Mouse (Mus musculus): ENCODE data around the gene Timm29.

Timm29 gene

GRCm38 (mm10) chr9:21616232-21616781 is 23.8 kb downstream of the Timm29 start:
- DNase-seq (ENCODE audit: low spot score): peak; percentile 93

GRCm38 (mm10) chr9:21617066-21617465 is 24.5 kb downstream of the Timm29 start:
- no peak for DNase-seq (ENCODE audit: low spot score)

GRCm38 (mm10) chr9:21620229-21620628 is 27.7 kb downstream of the Timm29 start:
- DNase-seq (ENCODE audit: low spot score): no peak

- DNase-seq (ENCODE audit: low spot score): no peak
Observed at GRCm38 (mm10) chr9:21622676-21623075, 30.2 kb downstream of the Timm29 start.

- no peak for DNase-seq (ENCODE audit: low spot score)
Observed at GRCm38 (mm10) chr9:21625342-21626339, 33.1 kb downstream of the Timm29 start.

GRCm38 (mm10) chr9:21626571-21626970 is 34.0 kb downstream of the Timm29 start:
- DNase-seq (ENCODE audit: low spot score): no peak

- no peak for DNase-seq (ENCODE audit: low spot score)
Observed at GRCm38 (mm10) chr9:21627145-21627795, 34.7 kb downstream of the Timm29 start.

- no peak for DNase-seq (ENCODE audit: low spot score)
Observed at GRCm38 (mm10) chr9:21630673-21631072, 38.2 kb downstream of the Timm29 start.

GRCm38 (mm10) chr9:21633106-21633505 is 40.6 kb downstream of the Timm29 start:
- DNase-seq (ENCODE audit: low spot score): no peak

- DNase-seq (ENCODE audit: low spot score): no peak
Observed at GRCm38 (mm10) chr9:21635639-21636038, 43.1 kb downstream of the Timm29 start.

- DNase-seq (ENCODE audit: low spot score): no peak
Observed at GRCm38 (mm10) chr9:21639031-21639430, 46.5 kb downstream of the Timm29 start.

Data from yolk sac, embryonic 10.5 days (tissue).